Mouse (Mus musculus) right cerebral cortex, postnatal 14 days (tissue): Measurements from ENCODE around the gene Fam168b.

Source experiments
- DNase-seq: peaks from one replicate; pipeline ENCODE4 v3.0.0; 2022

Gene Fam168b

DNA sequence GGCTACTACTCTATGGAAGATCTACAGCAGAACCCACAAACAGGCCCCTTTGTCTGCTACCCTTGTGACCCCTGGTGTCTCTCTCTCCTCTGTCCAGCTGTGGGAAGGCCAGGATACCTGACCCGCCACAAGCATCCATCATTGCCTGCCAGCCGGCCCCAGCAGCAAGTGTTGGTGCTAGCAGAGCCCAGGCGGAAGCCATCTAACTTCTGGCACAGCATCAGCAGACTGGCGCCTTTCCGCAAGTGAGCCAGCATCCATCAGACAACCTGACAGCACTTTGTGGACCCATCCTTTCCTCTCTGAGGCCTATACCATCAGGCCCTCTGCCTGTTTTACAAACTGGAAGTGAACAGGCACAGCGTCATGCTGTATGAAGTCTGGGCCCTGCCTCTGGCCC lies 31.3 kb downstream of the Fam168b start:
- DNase-seq: no peak

DNA sequence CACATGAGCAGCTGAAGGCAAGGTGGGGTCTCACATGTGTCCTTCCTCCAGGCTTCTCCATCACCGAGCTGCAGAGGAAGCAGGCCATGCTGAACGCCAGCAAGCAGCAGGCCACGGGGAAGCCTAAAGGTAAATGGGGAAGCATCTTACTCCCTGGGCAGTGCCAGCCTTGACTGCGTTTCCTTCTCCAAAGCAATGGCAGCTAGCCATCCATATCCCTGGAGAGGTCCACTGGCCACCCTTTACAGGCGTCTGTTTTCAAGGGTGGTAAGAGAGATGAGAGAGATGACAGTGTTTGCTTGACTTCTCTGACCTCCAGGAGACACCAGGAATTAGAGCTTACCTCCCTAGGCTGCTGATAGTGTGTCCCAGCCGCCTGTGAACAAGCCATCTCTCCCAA lies 31.8 kb downstream of the Fam168b start:
- DNase-seq: no peak

DNA sequence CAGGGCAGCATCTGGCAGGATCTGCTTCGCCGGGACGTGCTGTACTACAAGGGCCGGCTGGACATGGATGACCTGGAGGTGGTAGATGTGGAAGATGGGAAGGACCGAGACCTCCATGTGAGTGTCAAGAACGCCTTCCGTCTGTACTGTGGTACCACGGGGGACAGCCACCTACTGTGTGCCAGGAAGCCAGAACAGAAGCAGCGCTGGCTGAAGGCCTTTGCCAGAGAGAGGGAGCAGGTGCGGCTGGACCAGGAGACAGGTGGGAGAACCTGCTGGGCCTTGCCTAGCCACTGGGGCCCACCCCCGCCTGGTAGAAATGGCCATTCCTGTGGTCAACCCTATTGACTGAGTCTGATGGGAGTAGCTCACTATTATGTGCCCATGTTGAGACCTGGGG lies 32.6 kb downstream of the Fam168b start:
- no peak for DNase-seq

DNA sequence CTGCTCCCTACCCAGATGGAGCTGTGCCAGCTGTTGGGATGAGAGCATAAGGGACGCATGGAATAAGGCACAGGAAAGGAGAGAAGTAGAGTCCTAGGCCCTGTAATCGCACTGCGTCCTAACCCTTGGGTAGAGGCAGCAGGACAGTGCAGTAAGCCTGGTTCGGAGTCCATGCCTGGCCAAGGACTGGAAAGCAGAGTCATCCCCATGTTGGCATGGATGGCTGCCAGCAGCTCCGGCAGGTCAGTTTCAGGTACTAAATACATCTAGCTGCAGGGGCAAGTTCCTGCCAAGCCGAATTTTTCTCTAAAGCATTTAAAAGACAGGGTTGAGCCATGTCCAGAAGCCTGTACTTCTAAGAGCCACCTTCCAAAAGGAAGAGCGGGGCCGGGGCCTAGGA lies 34.4 kb downstream of the Fam168b start:
- DNase-seq: no peak

DNA sequence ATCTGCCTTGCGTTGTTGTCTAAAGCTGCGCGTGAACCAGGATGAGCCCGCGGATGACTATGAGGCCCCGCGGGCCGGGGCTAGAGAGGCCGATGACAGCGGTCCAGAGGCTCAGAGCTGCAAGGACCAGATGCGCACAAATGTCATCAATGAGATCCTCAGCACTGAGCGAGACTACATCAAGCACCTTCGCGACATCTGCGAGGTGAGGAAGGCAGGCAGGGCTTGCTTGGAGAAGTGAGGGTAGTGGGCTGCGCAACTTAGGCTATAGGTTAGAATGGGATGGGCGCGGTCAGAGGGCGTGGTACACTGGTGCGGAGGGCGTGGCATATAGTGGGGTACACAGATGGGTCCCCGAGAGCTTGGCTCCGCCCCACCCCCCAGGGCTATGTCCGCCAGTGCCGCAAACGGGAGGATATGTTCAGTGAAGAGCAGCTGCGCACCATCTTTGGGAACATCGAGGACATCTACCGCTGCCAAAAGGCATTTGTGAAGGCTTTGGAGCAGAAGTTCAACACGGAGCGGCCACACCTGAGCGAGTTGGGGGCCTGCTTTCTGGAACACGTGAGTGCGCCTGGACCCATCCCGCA lies 36.8 kb downstream of the Fam168b start:
- DNase-seq: no peak

DNA sequence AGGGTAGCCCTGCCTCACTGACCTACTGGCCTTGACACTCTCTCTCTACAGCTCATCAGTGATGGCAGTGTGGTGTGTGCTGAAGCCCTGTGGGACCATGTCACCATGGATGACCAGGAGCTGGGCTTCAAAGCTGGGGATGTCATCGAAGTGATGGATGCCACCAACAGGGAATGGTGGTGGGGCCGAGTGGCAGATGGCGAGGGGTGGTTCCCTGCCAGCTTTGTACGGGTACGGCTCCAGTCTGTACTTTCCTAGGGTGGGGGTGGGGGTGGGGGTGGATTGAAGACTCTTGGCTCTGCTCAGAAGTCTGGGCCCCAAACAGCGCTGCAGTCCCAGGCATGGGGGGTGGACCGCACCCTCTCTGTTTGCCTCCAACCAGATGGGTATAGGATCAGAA lies 38.0 kb downstream of the Fam168b start:
- no peak for DNase-seq

DNA sequence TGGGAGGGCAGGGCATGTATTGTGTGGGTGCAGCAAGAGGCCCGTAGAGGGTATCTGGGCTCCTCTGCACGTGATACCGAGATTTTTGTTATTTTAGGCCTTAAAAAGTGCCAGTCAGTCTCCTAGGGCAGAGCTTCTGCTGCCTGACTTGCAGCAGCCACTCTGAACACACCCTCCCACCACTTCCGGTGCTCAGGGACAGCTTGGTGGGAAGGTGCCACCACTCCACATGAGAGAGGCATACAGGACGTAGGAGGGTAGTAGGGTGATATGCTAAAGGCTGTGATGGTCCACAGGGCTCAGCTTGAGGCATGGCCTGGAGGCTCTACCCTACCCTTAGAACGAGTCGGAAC lies 40.6 kb downstream of the Fam168b start:
- no peak for DNase-seq

DNA sequence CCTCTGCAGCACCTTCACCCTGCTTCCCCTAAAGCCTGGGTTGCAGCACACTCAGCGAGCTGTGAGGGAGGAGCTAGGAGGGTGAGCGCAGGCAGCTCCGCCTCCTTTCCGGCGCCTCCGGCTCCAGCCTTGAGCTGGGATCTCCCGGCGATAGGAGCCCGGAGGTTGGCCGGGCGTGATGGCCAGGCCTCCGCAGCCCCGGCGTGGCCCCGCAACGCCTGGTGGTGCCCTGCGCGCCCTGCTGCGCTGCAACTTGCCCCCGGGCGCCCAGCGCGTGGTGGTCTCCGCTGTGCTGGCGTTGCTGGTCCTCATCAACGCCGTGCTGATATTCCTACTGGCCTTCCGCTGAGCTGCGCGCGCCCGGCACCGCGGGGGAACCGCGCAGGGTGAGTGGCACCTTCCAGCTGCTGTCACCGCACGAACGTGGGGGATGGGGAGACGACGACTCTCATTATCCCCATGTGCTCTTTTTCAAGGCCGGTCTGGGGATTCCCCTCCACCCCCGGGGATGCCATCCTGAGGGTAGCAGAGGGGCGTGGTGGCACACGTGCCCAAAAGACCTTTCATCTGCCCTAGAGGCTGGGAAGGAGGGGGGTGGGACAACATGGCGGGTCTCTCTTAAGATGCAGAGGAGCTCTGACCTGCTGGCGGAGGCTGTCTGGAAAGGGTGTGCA lies 41.1 kb downstream of the Fam168b start:
- DNase-seq: peak; percentile 68

DNA sequence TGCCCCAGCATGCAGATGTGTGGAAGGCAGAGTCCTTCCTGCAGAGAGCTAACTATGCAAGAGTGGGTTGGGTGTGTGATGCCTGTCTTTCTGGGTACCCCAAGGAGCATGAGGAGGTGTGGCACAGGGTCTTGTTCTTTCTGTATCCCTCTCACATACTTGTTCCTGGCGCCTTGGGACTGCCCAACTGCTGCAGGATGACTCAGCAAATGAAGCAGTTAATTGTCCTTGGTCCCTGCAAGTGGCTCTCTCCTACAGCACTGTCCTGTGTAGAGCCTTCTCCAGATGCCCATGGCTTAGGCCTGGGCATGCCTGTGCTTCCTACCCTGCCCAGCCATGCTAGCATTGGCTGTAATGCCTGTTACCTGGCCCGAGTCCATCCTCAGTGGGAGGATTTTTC lies 43.7 kb downstream of the Fam168b start:
- DNase-seq: no peak

DNA sequence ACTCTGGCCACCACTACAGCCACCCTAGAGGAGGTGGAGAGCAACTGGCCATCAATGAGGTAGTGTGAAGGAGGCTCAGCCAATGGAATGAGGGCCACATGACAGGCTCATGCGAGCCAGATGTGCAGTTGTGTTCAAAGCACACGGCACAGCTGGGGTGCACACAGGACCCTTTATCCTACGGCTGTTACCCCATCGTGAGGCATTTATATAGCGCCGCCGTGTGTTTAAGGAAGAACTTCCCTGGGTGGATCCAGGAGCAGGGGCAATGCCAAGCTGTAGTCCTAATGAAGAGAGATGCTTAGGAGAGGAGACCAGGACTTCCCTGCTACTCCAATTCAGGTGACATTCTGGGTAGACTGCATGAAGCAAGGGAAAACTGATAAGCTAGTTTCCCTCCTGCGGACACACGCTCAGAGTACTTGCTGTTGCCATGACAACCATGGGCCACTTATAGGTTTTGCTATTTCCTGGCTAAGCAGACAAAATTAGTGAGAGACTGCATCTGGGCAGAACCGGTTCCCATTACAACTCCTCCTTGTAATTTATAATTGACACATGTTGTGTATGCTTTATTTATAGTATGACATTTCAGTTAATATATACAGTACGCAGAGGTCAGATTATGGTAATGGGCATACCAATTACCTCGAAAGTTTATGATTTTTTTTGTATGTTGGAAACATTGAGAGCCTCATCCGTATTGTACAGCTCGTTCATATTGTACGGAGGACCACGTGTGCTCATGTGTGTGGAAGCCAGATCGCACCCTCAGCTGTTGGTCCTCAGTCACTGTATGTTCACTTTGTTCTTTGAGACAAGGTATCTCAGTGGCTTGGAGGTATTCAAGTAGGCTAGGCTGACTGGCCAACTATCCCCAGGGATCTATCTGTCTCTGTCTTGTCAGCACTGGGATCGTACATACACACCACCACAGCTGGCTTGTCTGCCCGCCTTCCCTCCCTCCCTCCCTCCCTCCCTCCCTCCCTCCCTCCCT lies 49.3 kb downstream of the Fam168b start:
- peak; percentile 66 for DNase-seq

DNA sequence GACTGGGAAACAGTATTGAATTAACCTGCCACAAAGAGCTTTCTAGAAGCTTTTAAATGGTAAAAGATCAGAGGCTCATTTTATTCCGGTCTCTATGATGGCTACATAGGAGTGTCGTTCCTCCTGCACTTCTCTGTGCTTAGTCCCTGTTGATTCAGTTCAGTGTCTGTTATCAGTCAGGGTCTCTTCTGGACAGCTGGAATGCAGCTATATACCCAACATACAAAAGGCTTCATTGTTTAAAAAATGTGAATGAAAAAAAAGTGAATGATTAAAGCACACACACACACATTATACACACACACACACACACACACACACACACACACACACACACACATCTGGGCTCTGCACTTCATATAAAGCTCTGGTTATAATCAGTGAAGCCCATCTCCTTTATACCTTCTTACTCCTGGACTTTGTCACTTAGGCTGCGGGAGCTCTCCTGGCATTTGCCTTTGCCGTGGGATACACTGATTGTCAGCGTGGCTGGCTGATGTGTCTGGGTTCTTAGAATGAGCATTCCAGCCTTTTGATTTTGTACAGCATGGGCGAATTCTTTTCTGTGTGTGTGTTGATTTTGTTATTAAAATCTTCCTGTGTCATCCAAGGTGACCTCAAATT lies 59.2 kb downstream of the Fam168b start:
- DNase-seq: no peak

DNA sequence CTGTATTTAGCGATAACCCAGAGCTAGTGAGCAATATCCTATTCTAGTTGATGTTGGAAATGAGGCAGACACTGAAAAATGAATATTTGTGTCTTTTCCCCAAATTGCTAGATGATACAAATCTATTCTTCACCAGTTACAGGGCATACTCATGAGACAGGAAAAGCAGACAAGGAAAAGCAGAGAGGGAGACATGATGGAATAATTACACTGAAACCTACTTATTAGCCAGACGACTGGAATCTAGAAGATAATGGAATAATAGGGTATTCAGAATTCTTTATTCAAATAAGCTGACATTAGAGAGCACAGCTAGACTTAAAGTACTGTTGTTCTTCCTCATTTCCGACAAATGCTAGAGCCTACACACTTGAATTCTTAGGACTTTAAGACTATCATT lies 67.0 kb downstream of the Fam168b start:
- DNase-seq: no peak

DNA sequence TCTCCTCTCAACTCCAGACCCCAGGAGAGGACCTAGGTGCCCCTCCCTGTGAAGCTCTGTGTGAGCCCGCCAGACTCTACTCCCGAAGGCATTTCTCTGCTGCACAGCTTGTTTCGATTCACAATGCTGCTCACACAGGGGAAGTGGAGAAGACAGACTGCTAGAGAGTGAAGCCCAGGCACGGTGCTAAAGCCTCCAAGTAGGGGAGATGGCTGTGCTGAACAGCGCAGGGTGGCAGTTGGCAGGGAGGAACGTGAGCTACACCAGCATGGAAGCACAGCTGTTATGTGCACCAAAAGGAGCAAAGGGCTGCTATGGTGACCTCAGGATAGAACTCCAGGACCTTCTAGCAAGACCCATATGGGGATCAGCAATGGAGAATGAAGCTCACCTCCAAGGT lies 74.0 kb downstream of the Fam168b start:
- DNase-seq: no peak

DNA sequence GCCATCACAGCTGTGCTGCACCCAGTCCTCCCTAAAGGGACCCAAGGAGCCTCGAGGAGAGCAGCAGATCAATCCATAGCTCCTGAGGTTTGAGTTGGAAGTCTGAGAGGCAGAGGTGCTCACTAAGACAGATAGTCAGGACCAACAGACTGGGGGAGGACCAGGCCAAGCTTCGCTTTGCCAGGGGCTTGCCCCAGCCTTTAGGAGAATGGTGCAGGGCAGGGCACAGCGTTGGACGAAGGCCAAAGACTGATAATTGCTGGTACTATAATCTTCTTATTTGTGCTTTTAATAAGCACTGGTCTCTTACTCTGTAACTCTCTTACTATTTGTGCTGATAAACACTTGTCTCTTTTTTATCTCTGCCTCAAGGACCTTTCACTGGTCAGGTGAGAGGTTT lies 75.0 kb downstream of the Fam168b start:
- no peak for DNase-seq

DNA sequence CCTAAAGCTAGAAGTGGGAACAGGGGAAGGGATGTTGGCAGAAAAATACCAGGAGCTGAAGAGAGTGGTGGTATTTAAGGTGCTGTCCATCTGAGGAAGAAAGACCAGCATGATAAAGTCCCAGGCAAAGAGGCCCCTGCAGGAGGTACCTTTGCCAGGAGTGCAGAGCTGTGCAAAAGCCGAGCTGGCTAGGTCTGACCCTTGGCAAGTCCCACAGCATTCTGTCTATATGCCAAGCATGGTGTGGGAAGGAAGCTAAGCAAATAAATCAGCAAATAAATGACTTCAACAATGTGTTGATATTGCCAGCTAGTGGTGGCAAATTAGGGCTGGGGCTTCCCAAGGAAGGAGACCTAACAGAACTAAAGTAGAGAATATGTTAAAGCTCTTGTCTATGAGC lies 76.0 kb downstream of the Fam168b start:
- DNase-seq: no peak
